Mouse (Mus musculus): ENCODE measurements at regions not wholly inside any gene's neighbourhood (a gene's known extent, or its start where the extent isn't known, plus 50 kb on each side); places are given as distances from the start of the nearest gene placed in this dataset.

DNA sequence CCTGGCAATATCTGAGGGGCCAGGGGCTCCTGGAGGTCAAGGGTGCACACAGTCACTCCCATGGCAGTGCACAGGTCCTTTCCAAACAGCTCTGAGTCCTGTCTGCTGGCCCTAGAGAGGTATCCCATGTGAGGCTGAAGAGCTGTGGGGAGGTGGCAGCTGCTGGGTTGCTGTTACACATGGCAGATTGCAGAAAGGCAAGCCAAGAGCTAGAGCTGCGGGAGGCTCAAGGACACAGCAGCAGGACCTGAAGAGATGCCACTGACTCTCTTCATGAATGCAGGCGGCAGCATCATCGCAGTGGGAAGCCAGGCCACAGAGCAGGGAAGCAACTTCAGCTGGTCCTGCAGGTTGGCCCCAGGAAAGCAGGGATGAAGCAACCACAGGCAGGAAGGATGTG, 247.7 kb upstream of the 9630041A04Rik start:
- TF ChIP-seq CTCF (IDR thresholded peaks at IDR 0.05; ENCODE audit: low read depth), result no peak
- no peak for TF ChIP-seq EP300 (IDR thresholded peaks at IDR 0.05; ENCODE audit: low read depth)

Data from liver, embryonic 14.5 days (tissue).